Mouse (Mus musculus) T-helper 17 cell (primary cell): ENCODE results near the gene Tshb.

ENCODE experiments used
- in situ Hi-C, 2 experiments: fragments of 300-600 bp; cut with MboI, MseI; formaldehyde crosslinking; loops; 1 replicate in 1 of 2; 2 replicates in 1 of 2; pipeline ENCODE4 v1.15.1; 2025; ENCODE audit warnings: high pct_unique_total_duplicates in 2 of 2

Gene Tshb

DNA sequence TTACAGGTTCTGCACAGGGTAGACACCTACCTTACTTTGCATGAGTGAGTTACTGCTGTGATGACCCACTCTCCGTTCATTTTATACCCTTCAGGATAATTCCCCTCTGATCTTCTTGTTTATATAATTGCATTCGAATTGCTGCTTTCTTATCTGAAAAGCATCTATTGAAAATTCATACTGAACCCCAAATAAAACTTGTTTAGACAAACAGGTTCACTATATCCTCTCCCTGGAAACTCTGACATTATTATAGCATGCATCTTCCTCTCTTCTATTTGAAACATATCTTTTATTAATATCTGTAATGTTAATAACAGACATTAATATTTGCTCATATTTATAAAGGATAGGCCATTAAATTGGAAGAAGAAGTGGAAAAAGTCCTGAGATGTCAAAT is at the start of gene Tshb:
Gene Tshb, minus strand, starts transcription at position 101 of the 400 bp plus-strand sequence.
- in situ Hi-C loops: no loop called here

DNA sequence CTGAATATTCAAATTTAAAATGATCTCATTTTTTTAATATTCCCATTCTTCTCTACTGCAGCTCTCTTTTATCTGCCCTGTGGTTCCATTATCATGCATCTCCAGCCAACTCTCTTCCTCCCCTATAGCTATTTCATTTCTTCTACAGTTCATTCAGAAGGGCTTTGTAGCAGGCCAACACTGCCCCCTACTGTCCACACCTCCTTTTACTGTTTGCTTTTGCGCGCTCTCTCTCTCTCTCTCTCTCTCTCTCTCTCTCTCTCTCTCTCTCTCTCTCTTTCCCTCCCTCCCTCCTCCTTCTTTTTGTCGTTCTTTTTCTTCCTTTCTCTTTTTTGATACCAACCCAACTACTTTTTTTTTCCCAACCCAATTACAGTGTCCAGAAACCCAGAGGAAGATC is 21.4 kb upstream of the Tshb start:
- in situ Hi-C loops: loop anchor here (5.0 to 25.0 kb wide), 3 partner anchors 102 to 719 kb away; partner anchors contain the start of gene Casq2 (in 2 of the 2)

DNA sequence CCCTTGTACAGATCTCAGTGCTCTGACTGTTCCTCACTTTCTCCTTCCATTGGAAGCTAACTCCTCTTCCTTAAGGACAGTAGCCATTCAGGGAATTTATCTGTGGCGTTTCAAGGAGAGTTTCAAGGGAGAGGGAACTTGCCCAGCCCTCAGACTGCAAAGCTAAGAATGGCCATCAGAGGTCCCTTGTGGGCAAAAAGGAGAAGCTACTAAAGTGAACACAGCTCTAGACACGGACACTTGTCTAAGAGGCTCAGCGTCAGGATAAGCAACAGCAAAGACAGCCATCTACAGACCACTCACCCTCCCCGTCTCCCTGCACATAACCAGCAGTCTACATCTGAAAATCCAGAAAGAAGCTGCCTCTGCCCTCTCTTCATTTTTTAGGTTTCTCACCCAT is 4.9 kb upstream of the Tshb start:
- in situ Hi-C loops: no loop called here

DNA sequence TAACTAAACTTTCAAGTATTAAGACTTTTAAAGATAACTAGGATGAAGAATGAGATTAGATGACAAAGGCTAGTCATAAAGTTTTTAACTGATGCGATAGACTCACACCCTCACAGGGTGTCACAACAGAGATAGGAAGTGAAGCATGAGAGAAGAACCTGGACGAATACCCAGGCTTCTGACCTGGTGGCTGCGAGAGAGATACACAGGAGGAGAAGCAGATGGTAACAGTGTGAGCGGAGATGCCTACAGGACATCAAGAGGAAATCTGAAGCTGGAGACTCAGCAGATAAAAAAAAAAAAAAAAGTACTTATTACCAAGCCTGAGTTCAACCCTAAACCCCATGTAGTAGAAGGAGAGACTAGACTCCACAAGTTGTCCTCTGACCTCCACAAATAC is 9.5 kb downstream of the Tshb start:
- in situ Hi-C loops: no loop called here

DNA sequence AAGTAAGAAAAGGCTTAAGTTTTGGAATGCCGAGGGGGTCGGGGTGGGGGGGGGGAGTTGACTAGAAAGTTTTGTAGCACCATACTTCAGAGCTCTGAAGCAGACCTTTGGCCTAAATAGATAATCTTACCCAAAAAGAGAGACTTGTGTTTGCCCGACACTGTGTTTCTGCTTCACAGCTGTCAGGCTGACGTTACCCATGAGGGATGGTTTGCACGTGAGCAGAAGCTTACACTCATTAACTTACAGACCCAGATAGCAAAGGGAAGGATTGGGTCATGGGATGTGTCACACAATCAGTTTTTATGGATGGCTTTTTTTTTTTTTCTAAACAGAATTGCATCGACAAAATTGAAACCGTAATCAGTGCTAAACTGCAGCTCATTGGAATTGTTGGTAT is 17.7 kb downstream of the Tshb start:
- in situ Hi-C loops: no loop called here

DNA sequence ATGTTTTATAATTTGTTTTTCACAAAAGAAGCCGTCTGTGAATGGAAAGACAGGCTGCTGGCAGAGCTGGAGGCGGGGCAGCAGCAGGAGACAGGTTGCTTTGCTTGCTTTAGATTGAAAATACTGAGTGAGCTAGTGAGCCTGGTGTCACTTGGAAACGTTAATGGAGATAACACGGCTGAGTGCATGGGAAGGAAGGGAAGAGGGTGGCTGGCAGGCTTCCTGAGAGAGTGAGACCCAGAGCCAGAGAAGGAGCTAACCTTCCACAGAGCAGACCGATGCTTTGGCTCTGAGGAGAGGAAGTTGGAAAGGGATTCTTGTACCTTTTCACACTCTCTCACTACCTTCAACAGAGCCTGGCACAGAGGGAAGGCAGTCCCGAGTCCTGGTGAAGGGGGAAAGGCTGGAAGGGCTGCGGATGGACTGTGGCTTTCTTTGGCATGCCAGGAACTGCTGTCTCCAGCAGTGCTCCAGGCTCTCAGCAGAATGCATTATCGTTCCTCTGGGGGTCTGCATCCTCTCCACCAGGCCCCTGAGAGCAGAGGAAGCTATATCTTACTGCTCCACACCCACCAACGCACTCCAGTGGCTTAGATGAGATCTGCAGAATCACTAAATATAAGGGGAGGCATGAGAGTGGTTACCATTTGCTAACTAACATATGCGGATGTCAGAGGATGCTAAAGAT is 18.7 kb downstream of the Tshb start:
- in situ Hi-C loops: no loop called here

DNA sequence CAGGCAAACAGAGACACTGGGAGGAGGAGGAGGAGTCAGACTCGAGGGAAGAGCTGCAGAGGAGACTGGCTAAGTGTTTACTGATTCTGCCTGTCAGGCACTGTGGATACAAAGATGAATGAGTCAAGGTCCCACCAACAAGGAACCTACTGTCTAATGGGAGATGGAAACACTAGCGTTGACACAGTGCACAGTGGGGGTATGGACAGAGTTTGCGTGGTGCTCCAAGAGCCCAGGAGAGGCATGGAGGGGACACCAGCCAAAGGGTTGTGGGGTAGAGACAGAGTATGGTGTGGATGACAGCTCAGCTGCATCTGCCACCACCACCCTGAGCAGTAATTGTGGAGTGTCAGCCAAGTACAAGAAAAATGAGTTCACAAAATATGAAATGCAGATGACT is 20.1 kb downstream of the Tshb start:
- in situ Hi-C loops: no loop called here

DNA sequence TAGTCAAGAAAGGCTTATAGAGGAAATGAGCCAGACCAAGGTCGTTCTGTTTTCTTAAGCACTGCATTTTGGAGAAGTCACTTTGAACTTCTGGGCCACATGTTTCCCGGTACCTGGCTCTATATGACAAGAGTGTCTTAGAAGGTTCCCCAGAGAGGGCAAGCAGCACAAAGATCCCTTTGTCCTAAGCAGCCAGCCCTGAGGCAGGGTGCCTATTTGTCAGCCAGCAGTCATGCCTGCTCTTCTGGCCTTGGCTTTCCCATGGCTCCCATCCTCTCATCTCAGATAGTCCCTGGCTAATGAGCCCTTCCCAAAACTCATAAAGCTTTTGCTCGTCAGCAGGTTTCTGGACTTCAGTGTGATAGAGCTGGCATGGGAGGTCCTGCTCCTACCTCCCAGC is 22.3 kb downstream of the Tshb start:
- in situ Hi-C loops: no loop called here

DNA sequence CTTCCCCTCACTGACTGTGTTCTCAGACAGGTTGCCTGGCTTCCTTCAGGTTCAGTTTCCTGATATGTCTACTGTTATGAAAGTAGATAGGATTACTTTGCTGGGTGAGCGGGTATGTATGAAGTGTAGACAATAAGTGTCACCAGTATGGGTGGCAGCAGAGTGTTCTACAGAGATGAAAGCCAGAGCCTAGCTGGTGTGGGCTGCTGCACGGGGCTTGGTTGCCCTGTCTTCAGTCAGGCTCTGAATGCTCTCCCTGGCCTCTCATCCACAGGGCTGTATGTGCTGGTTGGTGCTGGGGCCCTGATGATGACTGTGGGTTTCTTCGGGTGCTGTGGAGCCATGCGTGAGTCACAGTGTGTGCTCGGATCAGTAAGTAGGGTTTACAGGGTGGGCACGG is 25.5 kb downstream of the Tshb start:
- in situ Hi-C loops: no loop called here

DNA sequence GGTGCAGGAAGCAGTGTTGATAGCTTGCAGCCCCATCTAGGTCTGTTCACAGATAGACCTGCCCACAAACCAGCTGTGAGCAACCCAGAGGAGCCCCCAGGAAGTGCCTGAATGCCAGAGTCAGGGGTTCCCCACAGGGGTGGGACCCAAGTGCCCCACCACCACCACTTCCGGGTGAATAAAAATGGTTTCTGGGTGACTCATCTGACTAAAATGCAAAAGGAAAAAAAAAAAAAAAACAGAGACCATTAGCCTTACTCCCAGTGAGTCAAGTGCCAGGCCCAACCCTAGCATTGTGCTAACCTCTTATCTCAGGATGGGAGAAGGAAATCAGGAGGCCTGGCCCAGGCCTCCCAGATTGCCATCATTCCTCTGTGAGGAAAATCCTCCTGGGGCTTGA is 26.7 kb downstream of the Tshb start:
- in situ Hi-C loops: no loop called here

DNA sequence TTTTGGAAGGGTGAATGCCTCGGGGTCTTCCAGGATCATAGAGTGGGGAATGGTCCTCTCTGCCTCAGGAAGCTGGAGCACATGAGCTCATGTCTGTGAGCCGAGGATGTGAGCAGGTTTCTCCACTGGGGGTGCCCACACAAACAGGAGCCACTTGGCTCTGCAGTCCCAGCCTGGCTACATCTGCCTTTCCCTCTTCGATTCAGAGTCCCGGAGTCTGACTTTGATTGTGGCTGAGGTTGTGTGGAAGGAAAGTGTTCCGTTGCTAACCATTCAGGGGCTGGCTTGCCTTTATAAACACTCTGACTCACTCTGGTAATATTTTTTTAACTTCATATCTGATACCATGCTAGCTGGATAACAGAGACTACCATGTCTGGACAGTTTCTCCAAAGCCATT is 30.1 kb downstream of the Tshb start:
- in situ Hi-C loops: no loop called here

DNA sequence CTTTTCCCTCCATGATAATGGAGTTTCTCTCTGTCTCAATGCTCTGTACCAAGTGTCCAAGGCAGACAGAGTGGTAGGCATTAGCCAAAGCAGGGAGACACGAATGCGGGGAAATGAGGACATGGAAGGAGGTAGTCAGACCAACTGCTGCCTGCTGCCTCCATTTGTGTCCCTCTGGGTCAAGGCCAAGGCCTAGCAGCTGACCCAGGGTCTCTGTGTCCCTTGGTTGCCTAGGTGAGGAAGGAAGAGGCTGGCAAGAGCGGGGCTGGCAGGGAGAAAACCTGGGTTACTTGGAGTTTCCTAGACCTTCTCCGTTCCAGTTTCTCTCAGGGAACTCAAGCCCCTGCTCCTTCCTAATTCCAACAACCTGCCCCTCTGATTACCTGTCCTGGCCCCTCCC is 30.5 kb downstream of the Tshb start:
- in situ Hi-C loops: no loop called here

DNA sequence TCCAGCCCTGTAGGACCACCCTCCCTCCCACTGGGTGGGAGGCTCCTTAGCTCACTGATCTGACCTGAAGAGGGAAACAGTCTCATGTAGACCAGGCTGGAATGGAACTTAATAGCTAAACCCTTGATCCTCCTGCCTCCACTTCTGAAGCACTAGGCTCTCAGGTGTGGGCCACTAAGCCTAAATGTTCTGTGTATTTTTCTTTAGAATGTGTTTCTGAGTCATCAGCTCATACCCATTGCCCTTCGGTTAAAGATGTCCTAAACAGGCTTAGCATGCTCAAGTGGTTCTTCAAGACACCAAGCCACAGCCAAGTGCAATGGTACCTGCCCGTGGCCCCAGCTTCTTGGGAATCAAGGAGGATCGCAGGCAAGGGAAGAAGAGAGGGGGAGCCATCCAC is 31.0 kb downstream of the Tshb start:
- in situ Hi-C loops: no loop called here

DNA sequence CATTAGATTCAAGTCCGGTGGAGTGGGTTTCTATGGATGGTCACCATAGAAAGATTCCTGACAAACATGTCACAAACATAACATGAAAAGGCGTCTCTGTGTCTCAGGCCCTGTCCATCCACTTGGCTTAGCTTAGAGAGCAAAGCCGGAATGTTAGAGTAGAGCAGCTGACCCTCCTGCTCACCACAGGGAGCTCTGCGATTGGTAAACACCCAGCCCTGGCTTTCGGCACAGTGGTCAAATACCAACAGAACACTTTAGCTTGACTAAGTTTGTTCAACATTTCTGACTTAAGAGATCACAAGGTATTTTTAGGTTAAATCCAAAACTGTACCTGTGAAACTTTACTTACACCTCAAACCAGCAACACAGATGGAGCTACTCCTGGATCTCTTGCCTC is 31.4 kb downstream of the Tshb start:
- in situ Hi-C loops: no loop called here

DNA sequence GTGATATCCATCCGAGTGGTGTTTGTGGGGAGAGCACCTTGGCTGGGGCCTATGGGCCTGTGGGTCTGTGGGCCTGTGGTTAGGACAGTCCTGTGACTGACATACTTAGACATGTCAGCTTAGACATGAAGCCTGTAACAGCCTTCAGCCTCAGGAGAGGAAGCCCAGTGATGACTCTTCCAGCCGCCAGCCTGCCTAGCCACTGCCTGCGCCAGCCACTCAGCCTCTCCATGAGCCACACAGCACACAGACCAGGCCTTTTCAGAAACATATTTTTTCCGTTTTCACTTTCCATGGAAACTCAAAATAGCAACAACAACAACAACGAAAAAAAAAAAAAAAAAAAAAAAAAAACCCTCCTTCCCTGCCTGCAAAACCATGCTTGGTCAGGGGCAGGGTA is 33.8 kb downstream of the Tshb start:
- in situ Hi-C loops: loop anchor here in 1 of 2 experiments (25.0 kb wide), 1 partner anchor 639 kb away; no protein-coding TSS in a partner anchor

DNA sequence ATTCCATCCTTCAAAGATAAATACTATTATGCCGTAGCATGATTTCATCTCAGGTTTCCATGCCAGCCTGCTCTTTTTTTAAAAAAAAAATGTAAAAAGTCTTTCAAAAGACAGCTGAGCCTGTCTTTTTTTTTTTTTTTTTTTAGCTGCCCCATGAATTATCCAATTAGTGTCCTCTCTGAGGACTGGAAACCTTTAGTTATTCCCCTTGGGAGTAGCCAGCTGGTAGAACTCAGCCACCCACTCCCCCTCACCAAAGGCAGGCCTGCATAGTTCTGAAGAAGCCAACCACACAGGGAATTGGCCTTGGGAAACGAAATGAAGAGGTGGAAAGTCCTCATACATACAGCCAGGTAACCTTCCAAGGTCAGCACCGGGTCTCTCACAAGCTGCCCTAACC is 34.5 kb downstream of the Tshb start:
- in situ Hi-C loops: loop anchor here in 1 of 2 experiments (25.0 kb wide), 1 partner anchor 639 kb away; no protein-coding TSS in a partner anchor

DNA sequence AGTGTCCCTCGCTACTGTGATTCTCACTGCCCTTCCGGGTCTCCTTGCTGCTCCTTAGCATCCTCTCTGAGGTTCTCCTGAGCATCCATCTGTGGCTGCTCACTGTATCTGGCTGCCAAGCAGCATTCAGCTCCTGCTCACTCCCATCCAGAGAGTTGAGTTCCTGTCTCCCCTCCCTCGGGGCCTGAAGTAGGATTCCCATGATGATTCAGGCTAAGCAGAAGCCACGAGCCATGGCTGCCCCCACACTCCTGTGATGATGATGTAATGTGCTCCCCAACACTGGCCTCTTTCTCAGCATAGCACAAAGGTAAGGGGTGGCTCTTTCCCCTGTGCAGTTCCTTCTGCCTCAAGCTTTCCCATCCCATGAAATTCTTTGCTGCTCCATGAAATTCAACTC is 36.3 kb downstream of the Tshb start:
- in situ Hi-C loops: loop anchor here in 1 of 2 experiments (25.0 kb wide), 1 partner anchor 641 kb away; no protein-coding TSS in a partner anchor

DNA sequence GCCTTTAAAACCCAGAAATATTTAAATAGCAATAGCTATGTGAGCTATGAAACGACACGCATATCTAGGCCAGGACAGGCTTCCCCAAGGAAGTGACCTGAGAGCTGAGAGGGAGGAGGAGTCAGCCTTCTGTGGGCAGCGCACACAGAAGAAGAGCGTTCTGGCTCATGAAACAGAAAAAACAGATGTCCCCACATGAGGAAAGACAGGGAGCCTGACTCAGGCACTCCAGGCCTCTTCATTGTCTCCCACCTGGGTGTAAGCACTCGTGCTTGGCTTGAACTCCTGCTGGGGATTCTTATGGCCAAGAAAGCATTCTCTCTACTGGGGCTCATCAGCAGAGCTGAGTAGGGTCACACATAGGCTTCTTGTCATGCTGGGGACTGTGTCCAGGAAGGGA is 37.9 kb downstream of the Tshb start:
- in situ Hi-C loops: loop anchor here in 1 of 2 experiments (25.0 kb wide), 1 partner anchor 643 kb away; no protein-coding TSS in a partner anchor

DNA sequence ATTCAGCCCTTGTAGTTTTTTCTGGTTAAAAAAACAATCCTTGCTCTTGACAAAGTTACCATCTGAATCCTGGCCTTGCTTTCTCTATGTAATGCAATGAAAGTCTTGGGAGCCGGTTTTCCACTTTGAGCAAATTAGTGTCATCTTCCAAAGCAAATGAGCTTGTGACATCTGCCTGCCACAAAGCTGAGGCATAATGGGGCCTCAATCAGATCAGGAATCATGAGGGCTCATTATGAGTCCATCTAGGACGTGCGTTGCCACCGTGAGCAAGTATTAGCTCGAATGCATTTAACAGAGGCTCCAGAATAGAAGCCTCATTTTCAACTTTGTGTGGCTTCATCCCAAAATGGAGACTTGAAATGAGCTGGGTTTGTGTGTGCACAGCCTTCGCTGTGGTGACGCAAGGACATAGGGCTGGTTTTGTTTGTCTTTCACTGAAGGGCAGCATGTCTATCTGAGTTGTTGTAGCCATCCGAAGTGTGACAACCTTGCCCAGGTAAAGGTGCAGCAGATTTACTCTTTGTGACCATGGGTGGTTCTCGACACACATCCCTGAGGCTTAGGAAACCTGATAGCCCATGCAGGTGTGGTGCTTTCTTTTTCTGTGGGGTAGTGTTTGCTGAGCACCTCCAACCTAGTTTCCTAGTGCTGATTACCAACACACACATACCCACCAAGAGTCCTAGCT is 38.6 kb downstream of the Tshb start:
- in situ Hi-C loops: loop anchor here in 1 of 2 experiments (25.0 kb wide), 1 partner anchor 643 kb away; no protein-coding TSS in a partner anchor

DNA sequence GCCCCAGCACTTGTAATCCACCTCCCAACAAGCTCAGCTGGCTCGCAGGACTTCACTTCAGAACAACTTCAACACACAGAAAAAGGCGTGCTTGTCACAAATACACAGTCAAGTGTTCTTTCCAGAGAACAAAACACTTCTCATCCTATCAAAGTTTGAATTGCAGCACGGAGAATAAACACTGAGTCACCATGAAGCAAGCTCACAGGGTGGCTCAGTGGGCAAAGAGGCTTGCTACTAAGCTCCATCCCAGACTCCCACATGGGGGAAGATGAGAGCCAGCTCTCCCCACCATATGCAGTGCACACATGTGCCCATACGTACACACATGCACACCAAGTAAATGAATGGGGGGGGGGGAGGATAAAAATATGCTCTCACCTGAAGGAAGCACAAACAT is 39.3 kb downstream of the Tshb start:
- in situ Hi-C loops: loop anchor here in 1 of 2 experiments (25.0 kb wide), 1 partner anchor 644 kb away; no protein-coding TSS in a partner anchor

DNA sequence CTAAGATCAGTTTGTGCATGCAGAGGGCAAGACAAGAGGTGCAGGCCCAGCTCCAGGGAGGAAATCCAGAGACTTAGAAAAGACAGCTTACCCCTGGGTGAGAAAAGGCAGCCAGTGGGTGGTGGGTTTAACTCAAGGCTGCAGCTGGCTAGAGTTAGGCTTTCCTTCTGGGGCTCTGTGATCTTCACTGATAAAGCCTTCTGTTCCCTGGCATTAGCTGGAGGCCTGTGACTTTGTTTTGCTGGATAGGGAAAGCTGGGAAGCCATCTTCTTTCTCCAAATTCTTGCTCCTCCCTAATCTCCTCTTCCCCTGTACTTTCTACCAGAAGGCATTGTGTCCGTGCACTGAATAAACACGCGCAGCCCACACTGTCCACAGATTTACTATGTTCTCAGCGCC is 39.8 kb downstream of the Tshb start:
- in situ Hi-C loops: loop anchor here in 1 of 2 experiments (25.0 kb wide), 1 partner anchor 645 kb away; no protein-coding TSS in a partner anchor

DNA sequence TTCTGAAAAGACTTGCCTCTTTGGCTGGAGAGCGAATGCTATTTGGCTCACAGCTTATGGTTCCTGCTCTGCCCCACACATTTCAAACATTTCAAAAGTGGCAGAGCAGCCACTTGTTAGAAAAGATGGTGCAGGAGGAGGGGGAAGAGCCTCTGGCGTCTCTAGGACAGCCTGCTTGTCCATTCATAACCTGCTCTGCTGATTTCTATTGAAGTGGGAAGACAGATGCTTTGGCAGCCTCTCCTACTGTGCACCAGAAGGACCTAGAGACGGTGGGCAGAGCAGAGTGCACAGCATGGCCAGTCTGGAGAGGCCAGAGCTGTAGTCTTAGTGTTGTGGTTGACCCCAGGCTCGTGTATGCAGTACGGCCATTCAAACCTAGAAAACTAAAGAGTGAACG is 43.6 kb downstream of the Tshb start:
- in situ Hi-C loops: loop anchor here (5.0 to 25.0 kb wide), 5 partner anchors 366 to 1814 kb away; partner anchors contain the start of genes Dennd2c (in 1 of the 2) and Trim45 (in 1 of the 2)
